Mouse (Mus musculus): Measurements from ENCODE around the gene Sema3a. TPM values are rescaled to one million over a fixed set of nuclear protein-coding genes. Genes with fewer than 3 reads are reported as not detected.

The Sema3a gene
- polyA plus RNA-seq, 1 experiment: 9.0 TPM

GRCm38 (mm10) chr5:13499835-13500234, 374.6 kb downstream of the Sema3a start:
- H3K27ac ChIP-seq (ENCODE audit: insufficient read depth, low read length): no peak overlapping the region
- TF ChIP-seq POLR2A (IDR thresholded peaks at IDR 0.05; ENCODE audit: extremely low read depth, insufficient read depth, low read length) (no peak), CTCF (IDR thresholded peaks at IDR 0.05; ENCODE audit: extremely low read depth, insufficient read depth, low read length) (no peak)
- H3K4me3 ChIP-seq (ENCODE audit: insufficient read depth, low read length): no peak overlapping the region
- H3K4me1 ChIP-seq (ENCODE audit: control insufficient read depth, insufficient read depth, low read length): no peaks in the 10 kb centered on the region

- H3K4me1 ChIP-seq (ENCODE audit: control insufficient read depth, insufficient read depth, low read length): no peaks in the 10 kb centered on the region
- no peak overlapping the region for H3K4me3 ChIP-seq (ENCODE audit: insufficient read depth, low read length)
- no peak for TF ChIP-seq CTCF (IDR thresholded peaks at IDR 0.05; ENCODE audit: extremely low read depth, insufficient read depth, low read length)
- TF ChIP-seq POLR2A (IDR thresholded peaks at IDR 0.05; ENCODE audit: extremely low read depth, insufficient read depth, low read length): no peak
- no peak overlapping the region for H3K27ac ChIP-seq (ENCODE audit: insufficient read depth, low read length)
Measured at GRCm38 (mm10) chr5:13505839-13506499, 380.8 kb downstream of the Sema3a start.

DNA sequence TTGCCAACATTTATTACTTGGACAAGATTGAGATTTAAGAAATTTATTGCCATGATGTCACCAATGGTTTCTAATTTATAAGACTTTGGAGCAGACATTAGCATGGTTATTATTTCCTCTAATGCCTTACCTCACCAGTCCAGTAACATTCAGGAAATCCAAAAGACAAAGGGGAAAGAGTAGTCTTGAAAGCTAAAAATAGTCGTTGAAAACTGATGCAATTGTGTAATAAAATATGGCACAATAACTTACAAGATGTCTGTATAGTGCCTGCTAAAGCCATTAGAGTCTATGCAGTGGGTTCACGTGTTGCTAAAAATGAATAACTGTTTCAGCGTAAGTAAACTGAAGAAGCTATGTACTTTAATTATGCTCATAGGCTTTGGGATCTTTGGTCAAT, 383.9 kb downstream of the Sema3a start:
- no peak for TF ChIP-seq POLR2A (IDR thresholded peaks at IDR 0.05; ENCODE audit: extremely low read depth, insufficient read depth, low read length)
- H3K27ac ChIP-seq (ENCODE audit: insufficient read depth, low read length): no peak overlapping the region
- H3K4me1 ChIP-seq (ENCODE audit: control insufficient read depth, insufficient read depth, low read length): no peaks in the 10 kb centered on the region
- no peak overlapping the region for H3K4me3 ChIP-seq (ENCODE audit: insufficient read depth, low read length)

GRCm38 (mm10) chr5:13517018-13517417, 391.8 kb downstream of the Sema3a start:
- H3K27ac ChIP-seq (ENCODE audit: insufficient read depth, low read length): no peak overlapping the region
- TF ChIP-seq POLR2A (IDR thresholded peaks at IDR 0.05; ENCODE audit: extremely low read depth, insufficient read depth, low read length): no peak
- TF ChIP-seq CTCF (IDR thresholded peaks at IDR 0.05; ENCODE audit: extremely low read depth, insufficient read depth, low read length): no peak
- no peaks in the 10 kb centered on the region for H3K4me1 ChIP-seq (ENCODE audit: control insufficient read depth, insufficient read depth, low read length)
- H3K4me3 ChIP-seq (ENCODE audit: insufficient read depth, low read length): no peak overlapping the region

GRCm38 (mm10) chr5:13525597-13525996, 400.4 kb downstream of the Sema3a start:
- TF ChIP-seq POLR2A (IDR thresholded peaks at IDR 0.05; ENCODE audit: extremely low read depth, insufficient read depth, low read length): no peak
- no peak for TF ChIP-seq CTCF (IDR thresholded peaks at IDR 0.05; ENCODE audit: extremely low read depth, insufficient read depth, low read length)
- Histone ChIP-seq H3K4me3 (ENCODE audit: insufficient read depth, low read length) (no peak overlapping the region), H3K4me1 (ENCODE audit: control insufficient read depth, insufficient read depth, low read length) (no peaks in the 10 kb centered on the region), H3K27ac (ENCODE audit: insufficient read depth, low read length) (no peak overlapping the region)

DNA sequence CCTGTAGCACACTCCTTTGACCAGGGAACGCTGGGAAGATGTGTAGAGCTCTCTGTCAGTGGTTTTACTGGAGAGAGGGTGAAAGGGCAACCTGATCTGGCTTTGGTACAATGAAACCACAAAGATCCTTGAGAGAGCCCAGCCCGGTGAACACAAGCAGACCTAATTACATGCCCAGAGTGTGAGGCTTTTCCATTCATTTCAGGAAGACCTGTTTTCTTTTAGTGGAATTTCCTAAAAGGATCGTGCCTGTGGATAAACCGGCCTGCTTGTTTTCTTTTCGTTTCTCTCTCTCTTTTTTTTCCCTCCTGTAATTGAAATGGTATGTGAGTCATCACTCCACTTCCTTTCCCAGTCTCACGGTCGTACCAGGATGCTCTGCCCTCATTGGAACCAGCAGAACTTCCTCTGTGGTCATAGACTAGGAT, 401.8 kb downstream of the Sema3a start:
- Histone ChIP-seq H3K27ac (ENCODE audit: insufficient read depth, low read length) (no peak overlapping the region), H3K4me1 (ENCODE audit: control insufficient read depth, insufficient read depth, low read length) (no peaks in the 10 kb centered on the region), H3K4me3 (ENCODE audit: insufficient read depth, low read length) (no peak overlapping the region)
- TF ChIP-seq POLR2A (IDR thresholded peaks at IDR 0.05; ENCODE audit: extremely low read depth, insufficient read depth, low read length): no peak
- no peak for TF ChIP-seq CTCF (IDR thresholded peaks at IDR 0.05; ENCODE audit: extremely low read depth, insufficient read depth, low read length)

GRCm38 (mm10) chr5:13529226-13529625, 404.0 kb downstream of the Sema3a start:
- H3K4me1 ChIP-seq (ENCODE audit: control insufficient read depth, insufficient read depth, low read length): no peaks in the 10 kb centered on the region
- no peak for TF ChIP-seq POLR2A (IDR thresholded peaks at IDR 0.05; ENCODE audit: extremely low read depth, insufficient read depth, low read length)
- TF ChIP-seq CTCF (IDR thresholded peaks at IDR 0.05; ENCODE audit: extremely low read depth, insufficient read depth, low read length): no peak
- H3K27ac ChIP-seq (ENCODE audit: insufficient read depth, low read length): no peak overlapping the region

DNA sequence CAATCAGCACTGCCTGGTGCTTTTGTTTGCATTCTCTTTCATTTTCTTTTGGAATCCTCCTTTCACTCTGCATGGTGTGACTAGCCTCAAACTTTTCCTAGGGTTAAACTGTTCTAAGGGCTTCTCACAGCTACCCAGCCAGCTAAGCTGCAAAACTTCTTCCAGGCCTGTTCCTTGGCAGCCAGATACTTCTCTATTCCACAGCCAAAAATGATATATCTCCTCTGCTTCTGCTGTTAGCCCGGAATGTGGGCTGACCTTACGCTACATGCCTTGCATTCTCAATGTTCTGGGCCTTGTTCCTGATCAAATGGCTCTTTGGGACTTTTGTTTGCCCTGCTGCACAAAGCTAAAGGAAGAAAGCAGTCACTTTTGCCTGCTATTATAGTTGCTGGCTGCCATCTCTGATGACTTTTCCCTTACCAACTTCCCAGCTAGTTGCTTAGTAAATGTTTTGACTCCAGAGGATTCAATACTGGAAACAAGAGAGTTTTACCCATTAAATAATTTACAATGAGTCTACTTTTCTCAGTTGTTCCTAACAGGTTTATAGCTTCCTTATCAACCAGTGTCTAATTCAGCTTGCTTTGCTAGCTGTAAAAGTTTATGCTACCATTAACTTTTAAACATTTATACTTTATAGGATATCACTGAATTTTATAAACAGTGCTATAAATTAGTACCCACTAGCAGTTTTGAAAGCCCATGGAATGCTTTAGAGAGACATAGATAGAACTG, 422.4 kb downstream of the Sema3a start:
- Histone ChIP-seq H3K4me1 (ENCODE audit: control insufficient read depth, insufficient read depth, low read length) (no peaks in the 10 kb centered on the region), H3K27ac (ENCODE audit: insufficient read depth, low read length) (no peak overlapping the region), H3K4me3 (ENCODE audit: insufficient read depth, low read length) (no peak overlapping the region)
- TF ChIP-seq CTCF (IDR thresholded peaks at IDR 0.05; ENCODE audit: extremely low read depth, insufficient read depth, low read length) (no peak), POLR2A (IDR thresholded peaks at IDR 0.05; ENCODE audit: extremely low read depth, insufficient read depth, low read length) (no peak)

More at GRCm38 (mm10) chr5:13529226-13529625, 404.0 kb downstream of the Sema3a start:
- no peak overlapping the region for H3K4me3 ChIP-seq (ENCODE audit: insufficient read depth, low read length)

DNA sequence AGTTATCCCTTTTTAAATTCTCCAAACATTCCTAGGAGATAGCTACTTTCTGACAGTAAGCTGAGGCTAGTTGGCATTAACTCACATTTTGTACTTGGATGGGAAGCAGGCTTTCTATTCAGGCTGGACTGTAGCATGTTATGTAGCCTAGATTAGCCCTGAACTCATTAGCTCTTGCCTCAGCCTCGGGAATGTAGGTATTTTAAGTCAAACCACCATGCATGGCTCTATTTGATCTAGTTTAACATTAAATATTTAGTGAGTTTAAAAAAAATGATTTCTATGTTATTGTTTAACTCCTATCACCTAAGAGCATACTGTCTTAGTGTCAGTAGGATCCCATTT, 423.0 kb downstream of the Sema3a start:
- Histone ChIP-seq H3K27ac (ENCODE audit: insufficient read depth, low read length) (no peak overlapping the region), H3K4me1 (ENCODE audit: control insufficient read depth, insufficient read depth, low read length) (no peaks in the 10 kb centered on the region)
- no peak for TF ChIP-seq CTCF (IDR thresholded peaks at IDR 0.05; ENCODE audit: extremely low read depth, insufficient read depth, low read length)
- TF ChIP-seq POLR2A (IDR thresholded peaks at IDR 0.05; ENCODE audit: extremely low read depth, insufficient read depth, low read length): no peak

DNA sequence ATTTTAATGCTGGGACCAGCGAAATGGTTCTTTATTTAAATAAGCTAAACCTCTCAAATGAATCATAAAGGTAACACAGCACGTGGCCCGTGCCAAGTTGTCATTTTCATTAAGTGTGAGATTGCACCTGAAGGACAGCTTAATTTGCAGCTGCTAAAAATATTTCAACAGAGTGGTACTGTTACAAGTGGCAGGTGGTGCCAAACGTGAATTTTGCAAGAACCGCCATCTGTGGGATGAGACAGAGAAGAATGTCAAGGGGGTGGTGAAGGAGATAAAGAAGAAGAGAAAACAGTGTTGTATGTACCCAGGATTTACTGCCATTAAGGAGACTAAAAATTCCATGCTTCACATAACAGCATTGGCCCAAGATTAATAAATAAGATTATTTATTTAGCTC, 423.9 kb downstream of the Sema3a start:
- Histone ChIP-seq H3K4me3 (ENCODE audit: insufficient read depth, low read length) (no peak overlapping the region), H3K27ac (ENCODE audit: insufficient read depth, low read length) (no peak overlapping the region), H3K4me1 (ENCODE audit: control insufficient read depth, insufficient read depth, low read length) (no peaks in the 10 kb centered on the region)
- TF ChIP-seq POLR2A (IDR thresholded peaks at IDR 0.05; ENCODE audit: extremely low read depth, insufficient read depth, low read length) (no peak), CTCF (IDR thresholded peaks at IDR 0.05; ENCODE audit: extremely low read depth, insufficient read depth, low read length) (no peak)

More for the DNA sequence above, 423.0 kb downstream of the Sema3a start:
- H3K4me3 ChIP-seq (ENCODE audit: insufficient read depth, low read length): no peak overlapping the region
